Mouse (Mus musculus) granulocyte monocyte progenitor cell, adult 5-6 weeks (primary cell): Measurements from ENCODE around the gene Rprm. TPM values are rescaled to one million over a fixed set of nuclear protein-coding genes. Genes with fewer than 3 reads are reported as not detected.
A peak's percentile ranks its signal among the peaks of the same experiment; 100 is the strongest.

ENCODE experiments used
- ATAC-seq: replicated peaks from 2 replicates; pipeline ENCODE4 v1.8.0; 2016; ENCODE audit warnings: mild to moderate bottlenecking, moderate TSS enrichment, inconsistent platforms; ENCODE audit not compliant: poor library complexity, severe bottlenecking
- total RNA-seq, 2 experiments: library from RNA; stranded (forward) in 1 of 2; stranded (reverse) in 1 of 2; fragments of 200-712, 200-1000 nt in 1 of 2; fragments of >200 nt in 1 of 2; fragmentation: Nextera tagmentation in 1 of 2; gene quantifications; 2 replicates each; pipeline ENCODE4 v1.2.3; 2014 to 2017

Rprm gene
- total RNA-seq (2014; fragmentation: Nextera tagmentation) (not detected in 2 replicates), total RNA-seq (2017) (not detected in 2 replicates)

GRCm38 (mm10) chr2:54085430-54086087 lies at the start of gene Rprm:
Rprm (minus strand) TSS chr2:54085552.
- ATAC-seq, result peak; percentile 93

GRCm38 (mm10) chr2:54119305-54119704 lies 34.0 kb upstream of the Rprm start:
- no peak for ATAC-seq

GRCm38 (mm10) chr2:54118881-54119280 lies 33.5 kb upstream of the Rprm start:
- no peak for ATAC-seq

- no peak for ATAC-seq
These were observed 25.9 kb upstream of the Rprm start for GRCm38 (mm10) chr2:54111294-54111693.

- ATAC-seq, result no peak
These were observed 20.9 kb upstream of the Rprm start for GRCm38 (mm10) chr2:54106232-54106726.

- no peak for ATAC-seq
These were observed 14.6 kb upstream of the Rprm start for GRCm38 (mm10) chr2:54099939-54100338.

- no peak for ATAC-seq
These were observed 7.3 kb upstream of the Rprm start for GRCm38 (mm10) chr2:54092616-54093015.

GRCm38 (mm10) chr2:54086254-54086653 lies 902 bp upstream of the Rprm start:
- ATAC-seq, result no peak

- ATAC-seq, result peak; percentile 43
These were observed 469 bp downstream of the Rprm start for GRCm38 (mm10) chr2:54084737-54085429.

GRCm38 (mm10) chr2:54083861-54084736 lies 1.3 kb downstream of the Rprm start:
- ATAC-seq, result peak; percentile 10; the same call in 1 of the 2 replicates

GRCm38 (mm10) chr2:54078961-54079360 lies 6.4 kb downstream of the Rprm start:
- no peak for ATAC-seq

GRCm38 (mm10) chr2:54071526-54071925 lies 13.8 kb downstream of the Rprm start:
- no peak for ATAC-seq

GRCm38 (mm10) chr2:54062421-54062820 lies 22.9 kb downstream of the Rprm start:
- ATAC-seq, result no peak

GRCm38 (mm10) chr2:54061039-54061438 lies 24.3 kb downstream of the Rprm start:
- ATAC-seq, result no peak
